Mouse (Mus musculus): ENCODE results near the gene Tmem262. TPM values are rescaled to one million over a fixed set of nuclear protein-coding genes. Genes with fewer than 3 reads are reported as not detected.

The Tmem262 gene
- polyA plus RNA-seq, 2 experiments from 2014 or later: not detected

- no peak for ATAC-seq
These were observed 22.5 kb downstream of the Tmem262 start for GRCm38 (mm10) chr19:6102169-6102853.

- no peak for ATAC-seq
These were observed 24.6 kb downstream of the Tmem262 start for GRCm38 (mm10) chr19:6104476-6104875.

GRCm38 (mm10) chr19:6105586-6105985, 25.8 kb downstream of the Tmem262 start, which contains the start of gene Naaladl1:
Gene Naaladl1, plus strand, starts transcription at chr19:6105782.
- no peak for ATAC-seq

- ATAC-seq: no peak
These were observed 33.3 kb downstream of the Tmem262 start for GRCm38 (mm10) chr19:6113116-6113515.

- ATAC-seq: no peak
These were observed 36.4 kb downstream of the Tmem262 start for GRCm38 (mm10) chr19:6116113-6116850.

GRCm38 (mm10) chr19:6117346-6117985, 37.6 kb downstream of the Tmem262 start:
- ATAC-seq: no peak

- peak; percentile 98 for ATAC-seq
These were observed 38.3 kb downstream of the Tmem262 start, which contains the start of gene Sac3d1 for GRCm38 (mm10) chr19:6117986-6118676. Gene Sac3d1, minus strand, starts transcription at chr19:6118650.

GRCm38 (mm10) chr19:6118677-6119185, 38.9 kb downstream of the Tmem262 start:
- peak; percentile 35 for ATAC-seq

GRCm38 (mm10) chr19:6121761-6122160, 41.9 kb downstream of the Tmem262 start:
- no peak for ATAC-seq

GRCm38 (mm10) chr19:6123330-6123729, 43.5 kb downstream of the Tmem262 start:
- ATAC-seq: no peak

GRCm38 (mm10) chr19:6124898-6125297, 45.1 kb downstream of the Tmem262 start:
- ATAC-seq: no peak

GRCm38 (mm10) chr19:6126289-6126688, 46.5 kb downstream of the Tmem262 start:
- no peak for ATAC-seq

- ATAC-seq: no peak
These were observed 47.2 kb downstream of the Tmem262 start for GRCm38 (mm10) chr19:6126789-6127580.

GRCm38 (mm10) chr19:6127760-6128341, 48.0 kb downstream of the Tmem262 start, which contains the start of gene Snx15:
Gene Snx15, minus strand, starts transcription at chr19:6128304.
- ATAC-seq: peak; percentile 94

Other genes starting within 250 kb of the Tmem262 start
- 10 to 100 TPM; 62.6 to 85.3 TPM for gene Frmd8, start 204.8 kb upstream of the Tmem262 start, polyA plus RNA-seq (2017; shearing (Covaris generic))
- gene Slc25a45, start 202.2 kb upstream of the Tmem262 start, polyA plus RNA-seq (2017; shearing (Covaris generic)): 10 to 100 TPM; 51.6 to 73.7 TPM
- gene Tigd3, start 185.9 kb upstream of the Tmem262 start, polyA plus RNA-seq (2017; shearing (Covaris generic)): under 1 TPM; 0.51 to 0.84 TPM
- 100 to 1,000 TPM; 214 to 296 TPM for gene Dpf2, start 167.0 kb upstream of the Tmem262 start, polyA plus RNA-seq (2017; shearing (Covaris generic))
- under 1 TPM in 1 of 2 experiments, not detected in 1; 0.34 TPM for gene Cdc42ep2, start 155.2 kb upstream of the Tmem262 start, polyA plus RNA-seq (2017; shearing (Covaris generic))
- gene Pola2, start 115.8 kb upstream of the Tmem262 start, polyA plus RNA-seq (2017; shearing (Covaris generic)): 10 to 100 TPM; 13.8 to 15.8 TPM
- not detected for gene Slc22a20, start 93.9 kb upstream of the Tmem262 start, polyA plus RNA-seq (2017; shearing (Covaris generic))
- gene Capn1, start 64.1 kb upstream of the Tmem262 start, polyA plus RNA-seq (2017; shearing (Covaris generic)): 10 to 100 TPM; 40.2 to 45.3 TPM
- 10 to 100 TPM; 13.4 to 17.1 TPM for gene Syvn1, start 33.5 kb upstream of the Tmem262 start, polyA plus RNA-seq (2017; shearing (Covaris generic))
- gene Mrpl49, start 22.2 kb upstream of the Tmem262 start, polyA plus RNA-seq (2017; shearing (Covaris generic)): 10 to 100 TPM; 33.9 to 37.5 TPM
- 1,000 to 10,000 TPM; 2,365 to 3,114 TPM for gene Fau, start 22.2 kb upstream of the Tmem262 start, polyA plus RNA-seq (2017; shearing (Covaris generic))
- 1 to 10 TPM; 5.7 to 6.7 TPM for gene Znhit2, start 18.8 kb upstream of the Tmem262 start, polyA plus RNA-seq (2017; shearing (Covaris generic))
- gene Tm7sf2, start 11.7 kb upstream of the Tmem262 start, polyA plus RNA-seq (2017; shearing (Covaris generic)): 1 to 10 TPM; 5.5 to 7.1 TPM
- gene Vps51, start 2.8 kb upstream of the Tmem262 start, polyA plus RNA-seq (2017; shearing (Covaris generic)): 10 to 100 TPM; 27.9 to 39.0 TPM
- not detected for gene Gm28374, start 2.2 kb downstream of the Tmem262 start, polyA plus RNA-seq (2017; shearing (Covaris generic))
- gene Zfpl1, start 4.9 kb downstream of the Tmem262 start, polyA plus RNA-seq (2017; shearing (Covaris generic)): 10 to 100 TPM; 36.7 to 51.4 TPM
- gene Cdca5, start 5.0 kb downstream of the Tmem262 start, polyA plus RNA-seq (2017; shearing (Covaris generic)): 1 to 10 TPM; 3.5 to 5.5 TPM
- not detected for gene AC131692.1, start 14.4 kb downstream of the Tmem262 start, polyA plus RNA-seq (2017; shearing (Covaris generic))
- gene Naaladl1, start 25.7 kb downstream of the Tmem262 start, polyA plus RNA-seq (2017; shearing (Covaris generic)): under 1 TPM in 1 of 2 experiments, not detected in 1; 0.17 TPM
- 1 to 10 TPM in 1 of 2 experiments, under 1 TPM in 1; 0.43 to 2.2 TPM for gene Sac3d1, start 38.6 kb downstream of the Tmem262 start, polyA plus RNA-seq (2017; shearing (Covaris generic))
- gene Snx15, start 48.3 kb downstream of the Tmem262 start, polyA plus RNA-seq (2017; shearing (Covaris generic)): 10 to 100 TPM; 20.9 to 26.5 TPM
- gene Batf2, start 61.0 kb downstream of the Tmem262 start, polyA plus RNA-seq (2017; shearing (Covaris generic)): not detected
- 10 to 100 TPM; 17.1 to 31.5 TPM for gene Arl2, start 61.5 kb downstream of the Tmem262 start, polyA plus RNA-seq (2017; shearing (Covaris generic))
- under 1 TPM in 1 of 2 experiments, not detected in 1; 0.90 TPM for gene Majin, start 104.4 kb downstream of the Tmem262 start, polyA plus RNA-seq (2017; shearing (Covaris generic))
- not detected for gene Gpha2, start 146.3 kb downstream of the Tmem262 start, polyA plus RNA-seq (2017; shearing (Covaris generic))
- gene Ppp2r5b, start 155.8 kb downstream of the Tmem262 start, polyA plus RNA-seq (2017; shearing (Covaris generic)): 1 to 10 TPM; 1.2 to 1.6 TPM
- gene Atg2a, start 161.6 kb downstream of the Tmem262 start, polyA plus RNA-seq (2017; shearing (Covaris generic)): 10 to 100 TPM; 10.4 to 14.7 TPM
- gene Ehd1, start 196.7 kb downstream of the Tmem262 start, polyA plus RNA-seq (2017; shearing (Covaris generic)): 10 to 100 TPM in 1 of 2 experiments, 1 to 10 TPM in 1; 6.4 to 22.8 TPM
- under 1 TPM; 0.07 to 0.13 TPM for gene Cdc42bpg, start 226.4 kb downstream of the Tmem262 start, polyA plus RNA-seq (2017; shearing (Covaris generic))